Mouse (Mus musculus) inflammation-experienced regulatory T-cells, adult 16 weeks (primary cell): ENCODE results near the gene Zswim8. TPM values are rescaled to one million over a fixed set of nuclear protein-coding genes. Genes with fewer than 3 reads are reported as not detected.

ENCODE experiments used
- polyA plus RNA-seq: library from polyadenylated mRNA; unstranded; fragments of 100-300 nt; shearing (Covaris generic); gene quantifications from one replicate; pipeline ENCODE4 v1.2.1, GENCODE M21; 2017

The Zswim8 gene
- 22.2 TPM for polyA plus RNA-seq

DNA sequence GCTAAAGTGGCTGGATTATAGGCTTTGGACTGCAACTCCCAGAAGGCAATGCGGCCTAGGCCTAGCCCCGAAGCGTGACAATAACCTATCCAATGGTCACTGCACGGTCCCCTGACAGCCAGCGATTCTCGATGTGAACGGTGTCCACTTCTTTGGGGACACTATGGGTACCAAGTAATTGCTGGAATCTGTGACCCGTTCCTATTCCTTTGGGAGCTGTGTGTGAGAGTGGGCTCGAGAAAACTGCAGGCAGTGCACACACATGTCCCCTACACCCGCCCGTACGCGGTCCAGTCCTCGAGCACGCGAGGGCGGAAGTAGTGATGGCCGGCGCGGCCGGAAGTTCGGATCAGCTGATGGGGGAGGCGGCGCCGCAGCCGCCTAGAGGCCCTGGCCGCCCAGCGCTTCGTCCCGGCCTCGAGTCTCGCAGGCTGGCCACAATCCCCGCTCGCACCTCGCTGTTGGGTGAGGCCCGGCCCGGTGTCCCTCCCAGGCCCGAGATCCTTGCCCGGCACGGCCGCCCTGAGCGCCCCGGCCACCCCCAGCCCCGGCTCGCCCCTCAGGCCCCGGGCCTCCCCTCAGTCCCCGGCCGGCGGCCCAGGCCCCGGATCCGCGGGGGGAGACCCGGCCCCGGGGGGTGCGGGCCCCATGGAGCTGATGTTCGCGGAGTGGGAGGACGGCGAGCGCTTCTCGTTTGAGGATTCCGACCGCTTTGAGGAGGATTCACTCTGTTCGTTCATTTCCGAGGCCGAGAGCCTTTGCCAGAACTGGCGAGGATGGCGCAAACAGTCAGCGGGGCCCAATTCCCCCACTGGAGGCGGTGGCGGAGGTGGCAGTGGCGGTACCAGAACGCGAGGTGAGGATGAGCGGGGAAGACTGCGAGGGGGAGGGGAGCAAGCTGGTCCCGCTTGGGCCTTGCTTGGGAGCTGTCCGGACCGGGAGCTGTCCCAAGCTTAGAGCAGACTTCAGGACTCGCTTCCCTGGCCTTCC, at the start of gene Zswim8:
TSS of gene Zswim8 (plus strand) at position 352 of the 990 bp plus-strand sequence.

DNA sequence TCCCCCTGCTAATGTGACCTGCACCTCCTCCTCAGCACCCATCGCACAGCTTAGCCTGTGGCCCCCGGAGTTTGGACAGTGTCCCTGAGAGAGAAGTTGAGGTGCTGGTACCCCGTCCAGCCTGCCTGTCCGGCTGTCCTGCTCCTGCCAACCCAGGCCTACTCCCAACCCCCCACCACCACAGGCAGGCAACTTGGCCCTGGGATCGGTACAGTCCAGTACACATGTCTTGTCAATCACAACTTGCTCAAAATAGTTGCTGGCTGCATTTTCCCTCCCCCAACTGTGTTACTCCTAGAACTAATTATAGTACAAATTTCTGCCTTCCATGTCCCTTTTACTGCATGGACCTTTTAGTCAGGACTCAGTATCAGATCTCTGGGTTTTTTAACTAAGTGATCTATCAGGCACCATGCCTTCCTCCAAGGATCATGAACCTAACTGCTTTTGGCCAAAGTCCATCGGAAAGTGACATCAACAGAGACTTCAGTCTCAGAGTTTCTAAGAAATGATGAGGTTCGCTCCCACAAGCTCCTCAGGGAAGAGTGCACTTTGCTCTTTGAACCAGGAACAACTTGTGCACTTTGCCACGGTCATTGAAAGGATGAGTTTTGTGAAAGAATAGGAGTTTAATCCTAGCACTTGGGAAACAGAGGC, 39.1 kb upstream of the Zswim8 start, which contains the start of gene Synpo2l:
TSS of gene Synpo2l (minus strand) at position 201 of the 657 bp plus-strand sequence.

DNA sequence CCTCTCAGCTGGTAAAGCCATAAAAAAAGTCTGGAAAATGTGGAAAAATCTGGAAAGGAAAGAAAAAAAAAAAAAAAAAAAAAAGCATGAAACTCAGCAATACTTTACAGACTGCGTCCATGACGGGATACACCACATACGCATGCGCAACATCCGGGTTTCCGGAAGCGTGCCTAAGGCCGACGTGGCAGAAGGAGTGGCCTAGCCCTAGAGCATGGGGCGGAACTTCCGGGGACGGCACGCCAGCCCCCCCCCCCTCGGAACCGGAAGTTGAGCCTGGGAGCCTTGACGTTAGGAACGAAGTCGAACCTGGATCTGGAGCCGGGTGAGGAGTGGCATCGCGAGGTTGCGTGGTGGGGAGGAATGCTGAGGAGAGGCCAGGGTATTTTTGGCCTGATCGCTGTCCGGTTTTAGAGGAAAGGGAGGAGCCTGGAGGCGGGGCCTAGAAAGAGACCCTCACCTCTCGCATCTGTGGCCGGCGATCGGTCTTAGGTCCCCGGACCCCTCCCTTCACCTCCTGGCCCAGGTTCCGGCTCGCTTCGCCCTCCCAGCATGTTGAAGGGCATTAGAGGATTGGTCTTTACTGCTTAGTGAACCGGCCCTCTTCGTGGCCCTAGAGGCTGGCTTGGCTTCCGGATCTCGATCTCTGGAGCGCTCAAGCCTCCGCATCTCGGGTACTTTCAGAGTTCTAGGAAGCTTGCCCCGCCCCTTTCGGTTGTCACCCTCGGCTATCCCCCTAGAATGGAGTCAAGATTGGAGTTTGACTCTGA, 33.1 kb upstream of the Zswim8 start, which contains the start of gene Sec24c:
TSS of gene Sec24c (plus strand) at position 245 of the 770 bp plus-strand sequence.

DNA sequence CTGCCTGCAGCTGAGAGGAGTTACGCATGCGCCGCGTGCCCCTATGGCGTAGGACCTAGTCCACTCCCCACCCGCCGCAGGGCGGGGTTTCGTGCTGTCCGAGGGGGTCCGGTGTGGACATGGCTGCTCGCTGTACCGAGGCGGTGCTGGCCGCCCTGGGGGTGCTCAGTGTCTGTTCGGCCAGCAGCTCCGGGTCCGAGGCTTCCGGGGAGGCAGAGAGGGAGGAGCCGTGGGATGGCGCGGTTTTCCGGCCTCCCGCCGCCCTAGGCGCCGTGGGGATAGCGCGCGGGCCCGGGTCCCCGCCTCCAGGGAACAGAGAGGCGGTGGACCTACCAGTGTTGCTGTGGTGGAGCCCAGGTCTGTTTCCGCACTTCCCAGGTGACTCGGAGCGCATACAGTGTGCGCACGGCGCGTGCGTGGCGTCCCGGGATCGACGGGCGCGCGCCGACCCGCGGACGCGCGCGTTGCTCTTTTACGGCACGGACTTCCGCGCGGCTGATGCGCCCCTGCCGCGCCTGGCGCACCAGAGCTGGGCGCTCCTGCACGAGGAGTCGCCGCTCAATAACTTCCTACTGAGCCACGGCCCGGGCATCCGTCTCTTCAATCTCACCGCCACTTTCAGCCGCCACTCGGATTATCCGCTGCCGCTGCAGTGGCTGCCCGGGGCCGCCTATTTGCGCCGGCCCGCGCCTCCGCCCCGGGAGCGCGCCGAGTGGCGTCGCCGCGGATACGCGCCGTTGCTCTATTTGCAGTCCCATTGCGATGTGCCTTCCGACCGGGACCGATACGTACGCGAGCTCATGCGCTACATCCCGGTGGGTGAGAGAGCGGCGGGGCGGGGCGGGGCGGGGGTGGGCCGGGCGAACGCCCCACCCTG, 12.2 kb upstream of the Zswim8 start, which contains the start of gene Fut11:
TSS of gene Fut11 (plus strand) at position 85 of the 877 bp plus-strand sequence.

DNA sequence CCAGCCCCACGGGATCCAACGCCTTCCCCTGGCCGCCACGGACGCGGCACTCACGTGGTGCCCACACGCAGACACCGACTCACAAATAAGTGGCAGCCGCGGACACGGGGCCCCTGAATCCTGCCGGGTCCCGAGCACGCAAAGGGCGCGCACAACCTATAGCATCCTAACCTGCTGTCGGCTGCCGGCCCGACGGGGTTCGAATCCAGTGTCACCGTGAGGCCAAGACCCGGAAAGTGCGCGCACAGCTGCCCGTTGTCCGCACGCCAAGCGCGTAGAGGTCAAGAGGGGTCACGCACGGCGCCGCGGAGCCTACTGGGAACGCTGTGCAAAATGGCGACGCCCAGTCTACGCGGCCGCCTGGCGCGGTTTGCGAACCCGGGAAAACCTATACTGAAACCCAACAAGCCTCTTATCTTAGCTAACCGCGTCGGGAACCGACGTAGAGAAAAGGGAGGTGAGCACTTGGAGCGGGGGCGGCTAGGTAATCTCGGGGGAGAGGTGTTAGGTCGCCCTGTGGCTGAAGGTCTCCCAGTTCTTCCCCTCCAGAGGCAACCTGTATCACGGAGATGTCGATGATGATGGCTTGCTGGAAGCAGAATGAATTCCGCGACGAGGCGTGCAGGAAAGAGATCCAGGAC, 4.5 kb upstream of the Zswim8 start, which contains the start of gene Chchd1:
TSS of gene Chchd1 (plus strand) at position 266 of the 641 bp plus-strand sequence.

DNA sequence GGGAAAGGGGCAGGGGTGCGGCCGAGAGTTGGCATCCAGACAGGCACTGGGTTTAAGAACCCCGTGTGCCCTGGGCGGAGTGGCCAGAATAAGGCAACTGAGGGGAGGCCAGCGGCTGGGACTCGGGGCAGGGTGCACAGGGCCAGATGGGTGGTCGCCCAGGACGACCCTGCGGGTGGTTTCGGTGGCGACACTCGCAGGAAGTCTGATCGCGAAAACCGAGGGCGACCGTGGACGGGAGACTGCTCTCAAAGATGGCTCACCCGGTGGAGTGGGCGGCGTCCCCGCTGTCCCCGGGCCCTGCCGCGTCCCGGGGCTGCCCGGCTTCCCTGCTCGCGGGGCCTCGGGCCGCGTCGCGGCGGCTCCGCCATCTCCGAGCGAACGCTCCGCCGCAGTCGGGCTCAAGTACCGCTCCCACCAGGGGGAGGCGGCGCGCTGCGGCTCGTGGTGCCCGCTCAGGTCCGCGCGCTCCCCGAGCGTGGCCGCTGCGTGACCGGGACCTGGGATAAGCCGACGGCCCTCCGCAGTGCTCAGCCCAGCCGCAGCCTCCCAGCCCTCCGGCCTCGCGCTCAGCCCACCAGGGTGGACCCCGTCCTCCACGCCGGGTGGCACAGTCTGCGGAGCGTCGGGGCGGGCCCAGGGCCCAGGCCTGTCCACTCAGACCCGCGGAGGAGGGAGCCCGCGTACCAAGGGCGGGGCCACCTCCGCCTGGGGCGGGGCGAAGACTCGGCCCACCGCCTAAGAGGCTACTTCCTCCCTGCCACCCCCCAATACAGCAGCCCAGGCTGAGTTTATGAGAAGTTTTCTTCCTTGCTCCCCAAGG, 26.8 kb downstream of the Zswim8 start, which contains the start of gene Ndst2:
TSS of gene Ndst2 (minus strand) at position 611 of the 823 bp plus-strand sequence.

Other genes with a start within 250 kb of the Zswim8 start
- 62.1 TPM for gene Anxa7, start 227.4 kb upstream of the Zswim8 start, polyA plus RNA-seq
- gene Mss51, start 210.7 kb upstream of the Zswim8 start, polyA plus RNA-seq = 2.1 TPM
- gene Ppp3cb, start 161.0 kb upstream of the Zswim8 start, polyA plus RNA-seq = 17.3 TPM
- 4.4 TPM for gene Usp54, start 66.5 kb upstream of the Zswim8 start, polyA plus RNA-seq
- gene Myoz1, start 51.0 kb upstream of the Zswim8 start, polyA plus RNA-seq = not detected
- gene Synpo2l, start 39.2 kb upstream of the Zswim8 start, polyA plus RNA-seq = not detected
- gene Sec24c, start 33.2 kb upstream of the Zswim8 start, polyA plus RNA-seq = 328 TPM
- gene Fut11, start 12.6 kb upstream of the Zswim8 start, polyA plus RNA-seq = 7.5 TPM
- gene Chchd1, start 4.5 kb upstream of the Zswim8 start, polyA plus RNA-seq = 115 TPM
- 19.3 TPM for gene Ndst2, start 27.0 kb downstream of the Zswim8 start, polyA plus RNA-seq
- 8.9 TPM for gene Camk2g, start 86.5 kb downstream of the Zswim8 start, polyA plus RNA-seq
- not detected for gene Plau, start 129.1 kb downstream of the Zswim8 start, polyA plus RNA-seq
- gene Vcl, start 221.8 kb downstream of the Zswim8 start, polyA plus RNA-seq = 2.7 TPM